ENCODE assay signal across 25 mouse cellular contexts in the genomic region with DNA sequence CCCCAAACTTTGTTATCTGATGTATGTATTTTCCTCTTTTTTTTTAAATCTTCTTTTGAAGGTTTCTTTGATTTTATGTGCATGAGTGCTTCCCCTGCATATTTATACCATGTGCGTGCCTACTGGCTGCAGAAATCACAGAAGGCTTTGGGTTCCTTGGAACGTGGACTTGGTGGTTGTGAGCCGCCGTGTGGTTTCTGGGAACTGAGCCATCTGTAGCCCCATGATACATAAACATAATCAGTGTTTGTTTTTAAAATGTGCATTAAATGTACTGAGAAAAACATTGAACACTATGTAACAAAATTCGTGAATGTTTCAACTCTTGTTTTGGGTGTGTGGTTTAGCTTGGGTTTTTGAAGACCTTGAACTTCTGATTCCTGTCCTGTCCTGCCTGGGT.
"Had no signal": no experiment of that assay in that cellular context is flagged by ENCODE, and none has a peak within 500 bp of the region (broad histone marks: within the 10 kb centered on the region; RNA-seq: fewer than 3 reads in every experiment).

No protein-coding gene starts in this region.

- ATAC-seq: hindbrain, embryonic 16.5 days; inflammation-experienced regulatory T-cells, adult 6 months; intestine, embryonic 15.5 days; intestine, postnatal 0 days had no signal

- DNase-seq: gastrocnemius, postnatal 14 days; gastrocnemius, postnatal 36 days; heart, adult 18-20 months; heart, postnatal 10 days; heart, postnatal 4 days; kidney, adult 18-20 months; kidney, adult 8-10 months; kidney, postnatal 10 days; kidney, postnatal 25 days; kidney, postnatal 4 days; liver had no signal

- H3K27ac ChIP-seq: heart, embryonic 10.5 days; hindbrain, embryonic 10.5 days; hindbrain, embryonic 12.5 days; hindbrain, embryonic 14.5 days; intestine, embryonic 15.5 days; layer of hippocampus, adult 2 months; left cerebral cortex, adult 2 months; limb, embryonic 10.5 days; limb, embryonic 12.5 days had no signal

- H3K4me3 ChIP-seq: heart, embryonic 10.5 days; heart, embryonic 12.5 days; hindbrain, embryonic 10.5 days; hindbrain, embryonic 12.5 days; intestine, embryonic 15.5 days; layer of hippocampus, adult 2 months; left cerebral cortex, adult 2 months; limb, embryonic 10.5 days; limb, embryonic 12.5 days had no signal

- H3K9ac ChIP-seq: heart, embryonic 12.5 days; hindbrain, embryonic 12.5 days; hindbrain, embryonic 14.5 days; intestine, embryonic 15.5 days; limb, embryonic 12.5 days had no signal

- H3K4me2 ChIP-seq: heart, embryonic 12.5 days; hindbrain, embryonic 12.5 days; hindbrain, embryonic 14.5 days; intestine, embryonic 15.5 days; limb, embryonic 12.5 days; liver, embryonic 11.5 days had no signal

- H3K9me3 ChIP-seq: heart, embryonic 10.5 days; heart, embryonic 12.5 days; hindbrain, embryonic 10.5 days; hindbrain, embryonic 12.5 days; intestine, embryonic 15.5 days; limb, embryonic 10.5 days; limb, embryonic 12.5 days had no signal

- H3K4me1 ChIP-seq: heart, embryonic 10.5 days; heart, embryonic 12.5 days; hindbrain, embryonic 10.5 days; hindbrain, embryonic 12.5 days; intestine, embryonic 15.5 days; limb, embryonic 10.5 days; limb, embryonic 12.5 days had no signal

- H3K27me3 ChIP-seq: heart, embryonic 12.5 days; hindbrain, embryonic 12.5 days; intestine, embryonic 15.5 days; limb, embryonic 12.5 days had no signal
